Mouse (Mus musculus) heart, embryonic 10.5 days (tissue): Measurements from ENCODE around the gene Trim37. TPM values are rescaled to one million over a fixed set of nuclear protein-coding genes. Genes with fewer than 3 reads are reported as not detected.

Source experiments
- DNase-seq: peaks from one replicate; pipeline ENCODE4 v3.0.0-alpha.2; 2017; ENCODE audit warnings: low spot score
- H3K27ac ChIP-seq: fragments of 300-500 bp; sonication (generic); 2 replicates; pipeline ENCODE4 v1.5.1; 2016; ENCODE audit warnings: mild to moderate bottlenecking
- H3K27me3 ChIP-seq: fragments of 300-500 bp; sonication (generic); 2 replicates; pipeline ENCODE4 v1.6.1; 2016; ENCODE audit warnings: mild to moderate bottlenecking; ENCODE audit not compliant: poor library complexity, insufficient read depth, severe bottlenecking
- H3K36me3 ChIP-seq: fragments of 300-500 bp; sonication (generic); 2 replicates; pipeline ENCODE4 v1.6.1; 2016; ENCODE audit warnings: mild to moderate bottlenecking, moderate library complexity
- H3K4me1 ChIP-seq: fragments of 300-500 bp; sonication (generic); 2 replicates; pipeline ENCODE4 v1.6.1; 2016; ENCODE audit warnings: mild to moderate bottlenecking
- H3K4me3 ChIP-seq: fragments of 300-500 bp; sonication (generic); 2 replicates; pipeline ENCODE4 v1.5.1; 2016; ENCODE audit warnings: mild to moderate bottlenecking, moderate library complexity
- H3K9me3 ChIP-seq: fragments of 300-500 bp; sonication (generic); 2 replicates; pipeline ENCODE4 v1.6.1; 2016; ENCODE audit warnings: mild to moderate bottlenecking, moderate library complexity
- WGBS: fragments of 180-500 bp; shearing (Covaris S2); methylation state at CpG from one replicate; pipeline ENCODE4 v1.1.7; 2016; 5-methylcytosine and 5-hydroxymethylcytosine counted together
- polyA plus RNA-seq: library from polyadenylated mRNA; unstranded; fragments of >200 nt; fragmentation: Nextera tagmentation; extraction: Ambion mirVana; gene quantifications from 2 replicates; pipeline ENCODE4 v1.2.1, GENCODE M21; 2016

Trim37 gene
- polyA plus RNA-seq, result 28.7 and 33.3 TPM in 2 replicates

DNA sequence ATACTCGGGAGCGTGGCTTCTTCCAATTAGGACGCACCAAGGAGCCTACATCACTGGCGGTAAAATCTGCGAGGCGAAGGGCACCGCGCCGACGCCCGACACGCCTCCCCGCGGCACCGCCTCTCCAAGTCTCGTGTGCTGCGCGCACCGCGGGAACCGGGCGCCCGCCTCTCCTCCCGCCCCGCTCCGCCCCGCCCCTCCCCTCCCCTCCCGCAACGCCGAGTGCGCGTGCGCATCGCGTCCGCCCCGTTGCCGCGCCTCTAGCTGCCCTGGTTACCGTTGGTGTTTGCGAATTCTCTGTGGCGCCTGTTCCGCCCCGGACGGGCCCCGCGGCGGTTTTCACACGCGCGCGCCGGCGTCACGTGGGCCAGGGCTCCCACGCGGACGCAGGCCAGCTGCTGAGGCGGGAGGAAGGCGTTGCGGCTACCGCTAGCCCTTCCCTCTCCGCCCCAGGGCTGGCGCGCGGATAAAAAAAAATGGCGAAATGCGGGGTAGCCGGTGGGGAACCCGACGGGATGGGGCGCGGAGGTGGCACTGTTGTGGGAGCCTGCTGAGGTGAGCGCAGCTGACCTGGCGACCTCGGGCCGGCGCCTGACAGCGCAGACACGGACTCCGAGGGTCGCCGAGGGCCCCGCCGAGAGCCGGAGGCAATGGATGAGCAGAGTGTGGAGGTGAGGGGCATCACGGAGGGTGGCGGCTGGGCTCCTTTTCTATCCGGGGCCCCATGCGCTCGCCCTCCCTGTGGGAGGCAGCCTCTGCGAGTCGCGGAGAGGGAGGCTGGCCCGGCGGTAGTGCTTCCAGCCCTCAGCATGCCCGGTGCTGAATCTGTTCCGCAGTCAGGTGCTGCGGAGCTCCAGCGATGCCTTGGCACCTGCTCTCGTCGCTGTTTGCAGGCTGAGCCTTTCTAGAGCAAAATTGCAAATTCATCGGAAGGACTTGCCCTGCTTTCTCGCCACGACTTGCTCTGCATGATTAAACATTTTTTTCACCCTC is at the start of gene Trim37:
Trim37 (plus strand) TSS at position 254 of the 993 bp plus-strand sequence.
- peaks cover 32% of the 10 kb centered on the region for H3K36me3 ChIP-seq
- H3K4me3 ChIP-seq, result peak within 1 kb of the TSS; percentile 98
- no peaks in the 10 kb centered on the region for H3K9me3 ChIP-seq
- WGBS, result under 1% methylated on average over 102 of the region's 105 CpGs
- H3K27me3 ChIP-seq, result no peaks in the 10 kb centered on the region
- peak; percentile 95 for DNase-seq
- H3K27ac ChIP-seq, result peak within 1 kb of the TSS; percentile 96
- H3K4me1 ChIP-seq, result peaks cover 13% of the 10 kb centered on the region

DNA sequence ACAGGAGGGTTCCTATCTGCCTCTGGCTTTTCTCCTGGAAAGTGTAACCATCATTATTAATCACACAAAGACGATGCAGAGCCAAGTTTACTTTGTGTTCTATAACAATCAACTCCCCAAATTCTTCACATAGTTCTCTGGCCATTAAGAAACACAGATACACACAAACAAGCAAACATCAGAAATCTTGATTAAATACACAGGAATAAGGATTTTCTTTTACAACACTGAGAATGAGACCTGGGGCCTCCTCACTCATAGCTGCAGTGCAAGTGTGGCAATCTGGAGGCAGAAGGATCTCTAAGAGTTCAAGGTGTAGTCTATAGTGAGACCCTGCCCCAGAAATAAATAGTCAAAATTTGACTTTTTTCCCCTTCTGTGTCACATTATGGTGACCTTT is 43.2 kb upstream of the Trim37 start:
- 82% methylated on average over 1 of the region's 1 CpGs for WGBS
- no peaks in the 10 kb centered on the region for H3K9me3 ChIP-seq
- no peak overlapping the region for H3K4me3 ChIP-seq
- H3K36me3 ChIP-seq, result peaks cover 60% of the 10 kb centered on the region
- H3K27me3 ChIP-seq, result no peaks in the 10 kb centered on the region
- no peak for DNase-seq
- H3K4me1 ChIP-seq, result peaks cover 26% of the 10 kb centered on the region
- no peak overlapping the region for H3K27ac ChIP-seq

DNA sequence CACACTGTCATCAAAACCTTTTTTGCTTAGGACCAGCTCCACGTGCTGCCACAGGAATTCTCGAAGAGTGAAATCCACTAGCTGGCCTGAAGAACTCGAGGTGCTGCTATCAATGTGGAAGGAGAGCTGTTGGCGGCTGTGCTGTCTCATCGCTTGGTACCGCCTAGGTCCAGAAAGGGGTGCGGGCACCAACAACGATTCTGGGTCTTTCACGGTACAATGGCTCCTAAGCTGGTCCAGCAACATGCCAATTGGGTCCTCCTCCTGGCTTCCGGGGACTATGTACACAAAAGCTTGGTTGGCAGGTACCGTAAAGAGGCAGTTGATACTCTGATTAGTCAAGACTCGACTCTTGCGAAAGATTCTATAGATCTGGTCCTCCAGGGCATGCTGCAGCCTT is 41.4 kb upstream of the Trim37 start:
- Histone ChIP-seq H3K36me3 (peaks cover 50% of the 10 kb centered on the region), H3K27me3 (no peaks in the 10 kb centered on the region), H3K27ac (no peak overlapping the region), H3K4me1 (peaks cover 26% of the 10 kb centered on the region), H3K9me3 (no peaks in the 10 kb centered on the region), H3K4me3 (peak overlapping the region; percentile 96)
- WGBS, result 88% methylated on average over 13 of the region's 13 CpGs
- no peak for DNase-seq

DNA sequence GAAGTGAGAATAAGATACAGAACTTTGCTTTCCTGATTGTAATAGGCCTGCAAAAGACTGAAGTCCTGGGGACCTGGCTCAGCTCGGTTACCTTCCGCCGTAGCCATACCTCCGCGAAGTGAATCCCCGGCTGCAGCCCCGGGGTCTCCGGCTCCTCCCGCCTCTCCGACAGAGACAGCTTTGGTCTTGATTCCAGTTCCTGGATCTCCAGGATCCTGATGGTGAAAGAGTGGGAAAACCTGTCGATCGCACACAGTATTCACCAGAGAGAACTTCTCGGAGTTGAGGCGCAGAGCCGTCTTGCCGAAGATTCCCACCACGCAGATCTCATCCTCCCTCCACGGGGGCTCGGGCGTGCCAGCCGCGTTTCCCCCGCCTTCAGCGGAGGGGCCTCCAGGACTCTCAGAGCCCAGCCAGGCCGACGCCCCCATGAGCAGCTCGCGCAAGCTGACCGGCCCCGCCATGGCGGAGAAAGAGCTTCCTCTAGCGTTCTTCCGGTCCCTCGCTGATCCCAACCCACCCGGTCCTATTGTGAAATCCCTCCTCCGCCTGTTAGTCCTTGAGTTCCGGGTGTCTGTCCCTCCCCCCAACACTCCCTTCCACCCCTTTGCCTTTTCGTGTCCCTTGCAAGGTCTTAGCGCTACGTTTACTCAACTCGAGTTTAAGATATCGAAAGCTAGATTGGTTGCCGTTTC is 40.4 kb upstream of the Trim37 start, which contains the start of gene Smg8:
Smg8 (minus strand) TSS at position 485 of the 695 bp plus-strand sequence.
- Histone ChIP-seq H3K27ac (peak within 1 kb of the TSS; percentile 93), H3K36me3 (peaks cover 50% of the 10 kb centered on the region), H3K4me1 (peaks cover 26% of the 10 kb centered on the region)

DNA sequence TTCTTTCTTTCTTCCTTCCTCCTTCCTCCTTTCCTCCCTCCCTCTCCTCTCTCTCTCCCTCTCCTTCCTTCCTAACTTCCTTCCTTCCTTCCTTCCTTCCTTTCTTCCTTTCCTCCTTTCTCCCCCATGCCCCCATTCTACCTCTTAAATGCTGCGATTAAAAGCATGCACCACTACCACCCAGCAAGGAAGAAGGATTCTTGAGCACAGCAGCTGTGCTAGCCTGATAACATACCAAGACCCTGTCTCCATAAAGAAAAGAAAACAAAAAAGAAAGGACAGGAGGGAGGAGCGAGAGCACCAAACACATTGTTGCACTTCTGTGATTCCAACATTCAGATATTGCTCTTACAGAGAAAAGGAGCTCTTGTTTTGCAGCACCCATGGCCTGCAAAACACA is 39.7 kb upstream of the Trim37 start:
- DNase-seq, result no peak
- WGBS, result 40% methylated on average over 2 of the region's 2 CpGs
- Histone ChIP-seq H3K4me3 (peak overlapping the region; percentile 96), H3K27ac (peak overlapping the region; percentile 93), H3K36me3 (peaks cover 50% of the 10 kb centered on the region), H3K27me3 (no peaks in the 10 kb centered on the region), H3K4me1 (peaks cover 26% of the 10 kb centered on the region), H3K9me3 (no peaks in the 10 kb centered on the region)

More for the DNA sequence above, 40.4 kb upstream of the Trim37 start, which contains the start of gene Smg8:
- Histone ChIP-seq H3K9me3 (no peaks in the 10 kb centered on the region), H3K4me3 (peak within 1 kb of the TSS; percentile 96), H3K27me3 (no peaks in the 10 kb centered on the region)
- WGBS, result 1% methylated on average over 43 of the region's 43 CpGs
- peak; percentile 94 for DNase-seq

DNA sequence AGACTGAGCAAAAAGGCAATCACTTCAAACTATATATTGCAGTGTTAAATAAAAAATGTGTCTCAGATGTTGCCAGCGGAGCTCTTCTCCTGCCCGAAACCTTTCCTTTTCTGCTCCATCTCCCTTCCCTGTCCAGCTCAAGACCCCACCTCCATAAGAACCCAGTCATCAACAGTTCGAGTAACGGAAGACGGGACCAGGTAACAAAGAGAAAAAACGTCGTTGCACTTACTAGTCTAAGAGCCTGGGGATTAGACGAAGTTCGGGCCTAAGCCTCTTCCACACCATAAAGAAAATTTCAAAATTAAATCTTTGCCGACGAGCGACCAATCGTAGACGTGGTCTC is 18.5 kb upstream of the Trim37 start, which contains the start of gene Prr11:
Prr11 (minus strand) TSS at position 300 of the 346 bp plus-strand sequence.
- H3K9me3 ChIP-seq, result no peaks in the 10 kb centered on the region
- H3K4me1 ChIP-seq, result peaks cover 9% of the 10 kb centered on the region; the same call in 1 of the 2 replicates
- H3K27ac ChIP-seq, result peak within 1 kb of the TSS; percentile 98
- no peaks in the 10 kb centered on the region for H3K27me3 ChIP-seq
- DNase-seq, result no peak
- H3K36me3 ChIP-seq, result peaks cover 44% of the 10 kb centered on the region
- 0% methylated on average over 14 of the region's 14 CpGs for WGBS
- peak within 1 kb of the TSS; percentile 84 for H3K4me3 ChIP-seq

DNA sequence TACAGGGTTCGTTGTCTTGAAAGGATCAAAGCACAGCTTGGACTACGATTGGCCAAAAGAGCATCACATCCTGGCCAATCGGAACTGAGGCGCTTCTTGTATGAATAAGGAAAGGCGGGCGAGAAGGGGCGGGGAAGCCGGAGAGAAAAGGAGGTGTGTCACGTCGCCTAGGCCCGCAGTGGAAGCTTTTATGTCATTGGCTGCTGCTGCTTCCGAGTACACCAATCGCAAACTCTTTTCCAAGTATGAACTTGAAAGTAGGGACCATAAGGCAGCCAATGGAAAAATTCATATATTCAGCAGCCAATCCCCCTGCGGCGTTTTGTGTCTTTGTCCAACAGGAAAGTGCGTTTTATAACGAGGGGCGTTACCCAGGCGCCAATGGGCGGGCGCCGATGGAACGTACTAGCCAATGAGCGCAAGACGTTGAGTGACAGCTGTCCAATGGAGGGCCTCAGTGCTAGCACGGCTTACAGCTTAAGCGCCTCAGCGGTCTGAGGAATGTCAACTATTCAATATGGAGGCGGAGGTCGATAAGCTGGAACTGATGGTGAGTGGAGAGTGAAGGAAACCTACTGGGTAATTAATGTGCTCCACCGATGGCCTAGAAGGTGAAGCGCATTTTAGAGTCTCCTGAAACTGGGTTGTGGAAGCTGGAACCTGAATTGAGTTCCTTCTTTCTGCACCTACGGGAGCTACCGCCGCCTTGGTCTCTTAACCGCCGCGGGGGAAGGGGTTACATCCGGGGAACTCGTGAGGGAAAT is 17.9 kb upstream of the Trim37 start, which contains the start of gene Ska2:
Ska2 (plus strand) TSS at position 480 of the 764 bp plus-strand sequence.
- peaks cover 44% of the 10 kb centered on the region for H3K36me3 ChIP-seq
- peak; percentile 100 for DNase-seq
- under 1% methylated on average over 40 of the region's 40 CpGs for WGBS
- H3K27ac ChIP-seq, result peak within 1 kb of the TSS; percentile 98
- peak within 1 kb of the TSS; percentile 84 for H3K4me3 ChIP-seq
- no peaks in the 10 kb centered on the region for H3K9me3 ChIP-seq
- peaks cover 9% of the 10 kb centered on the region; the same call in 1 of the 2 replicates for H3K4me1 ChIP-seq
- H3K27me3 ChIP-seq, result no peaks in the 10 kb centered on the region

DNA sequence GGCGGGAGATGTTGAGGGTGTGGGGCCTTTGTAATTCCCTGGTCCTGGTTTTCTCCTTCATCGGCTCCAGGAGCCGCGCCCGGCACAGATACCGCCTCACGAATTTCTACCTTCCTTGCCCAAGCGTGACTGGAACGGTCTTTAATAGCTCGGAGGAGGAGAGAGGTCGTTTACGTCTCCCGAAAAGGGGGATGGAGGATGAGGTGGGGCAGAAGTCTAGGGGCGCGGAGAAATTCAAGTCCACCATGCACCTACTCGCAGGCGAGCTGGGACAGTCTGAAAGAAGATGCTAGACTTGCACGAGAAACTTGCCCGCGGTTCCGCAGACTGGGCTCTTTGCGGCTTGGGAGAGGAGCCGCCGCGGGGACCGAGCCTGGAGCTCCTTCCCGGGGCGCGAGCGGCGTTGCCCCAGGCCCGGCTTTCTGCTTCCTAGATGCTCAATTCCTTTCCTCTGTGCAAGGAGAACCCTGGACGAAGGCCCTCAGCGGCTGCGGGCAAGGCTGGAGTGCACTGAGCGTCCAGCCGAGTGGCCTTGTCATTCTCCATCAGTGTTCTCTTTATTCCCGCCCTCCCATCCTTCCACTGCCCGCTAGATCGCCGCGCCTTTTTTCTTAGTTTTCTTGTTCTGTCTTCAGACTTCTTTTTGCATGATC is 17.2 kb upstream of the Trim37 start:
- under 1% methylated on average over 42 of the region's 42 CpGs for WGBS
- Histone ChIP-seq H3K27me3 (no peaks in the 10 kb centered on the region), H3K4me3 (peak overlapping the region; percentile 84), H3K36me3 (peaks cover 44% of the 10 kb centered on the region), H3K27ac (peak overlapping the region; percentile 98), H3K4me1 (peaks cover 9% of the 10 kb centered on the region; the same call in 1 of the 2 replicates), H3K9me3 (no peaks in the 10 kb centered on the region)
- DNase-seq, result peak; percentile 78

DNA sequence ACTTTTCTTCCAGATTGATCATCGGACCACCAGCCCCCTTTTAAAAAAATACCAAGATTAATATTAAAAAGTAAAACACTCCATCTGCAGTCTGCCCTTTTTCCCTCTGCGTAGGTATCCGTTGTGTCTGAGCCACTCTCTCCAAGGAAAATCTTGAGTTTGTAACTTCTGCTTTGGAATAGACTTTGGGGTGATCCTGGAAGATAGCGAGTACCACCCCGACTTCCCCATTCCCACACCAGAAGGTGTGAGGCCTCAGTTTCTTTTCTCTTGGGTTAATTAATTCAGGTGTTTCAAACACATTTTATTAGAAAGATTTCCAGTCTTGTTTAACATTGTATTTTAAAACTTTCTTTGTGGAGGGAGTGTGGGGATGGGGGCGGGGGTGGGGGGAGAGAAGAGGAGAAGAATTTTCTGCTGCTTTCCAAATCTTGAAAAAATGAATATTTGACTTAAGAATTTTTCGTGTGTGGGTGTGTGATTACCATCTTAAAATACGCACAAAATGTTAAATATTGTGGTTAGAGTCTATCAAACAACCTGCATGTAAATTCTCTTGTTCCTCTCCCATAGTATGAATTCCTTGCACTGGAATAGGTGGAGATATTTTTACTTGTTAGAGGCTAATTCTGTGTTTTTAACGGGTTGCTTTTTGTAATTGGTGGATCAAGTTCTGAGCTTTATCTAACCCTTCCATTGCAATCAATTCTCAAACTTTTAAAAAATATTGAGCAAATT is 16.5 kb upstream of the Trim37 start:
- Histone ChIP-seq H3K9me3 (no peaks in the 10 kb centered on the region), H3K27me3 (no peaks in the 10 kb centered on the region), H3K4me3 (peak overlapping the region; percentile 84), H3K27ac (peak overlapping the region; percentile 98), H3K36me3 (peaks cover 44% of the 10 kb centered on the region), H3K4me1 (peaks cover 9% of the 10 kb centered on the region; the same call in 1 of the 2 replicates)
- WGBS, result 11% methylated on average over 9 of the region's 9 CpGs
- DNase-seq, result no peak

DNA sequence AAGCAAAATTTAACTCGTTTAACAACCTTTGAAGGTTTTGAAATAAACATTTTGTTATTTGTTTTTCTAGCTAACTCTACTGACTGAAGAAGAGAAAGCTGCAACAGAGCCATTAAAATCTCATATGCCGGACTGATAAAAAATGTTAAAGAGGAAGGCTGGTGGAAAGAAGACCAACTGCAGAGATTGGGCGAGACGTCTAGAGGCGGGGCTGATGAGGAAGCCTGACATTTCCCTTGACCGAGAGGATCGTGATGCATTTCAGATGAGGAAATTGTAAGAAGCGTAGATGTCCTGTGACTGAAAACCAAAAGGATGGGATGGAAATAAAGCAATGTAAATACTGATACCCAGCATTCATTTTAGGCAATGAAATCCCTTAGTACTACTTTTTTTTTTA is 5.0 kb upstream of the Trim37 start:
- H3K4me1 ChIP-seq, result peaks cover 8% of the 10 kb centered on the region
- H3K36me3 ChIP-seq, result peaks cover 71% of the 10 kb centered on the region
- no peaks in the 10 kb centered on the region for H3K9me3 ChIP-seq
- H3K27ac ChIP-seq, result no peak overlapping the region
- no peak overlapping the region for H3K4me3 ChIP-seq
- DNase-seq, result no peak
- WGBS, result 86% methylated on average over 8 of the region's 8 CpGs
- no peaks in the 10 kb centered on the region for H3K27me3 ChIP-seq

DNA sequence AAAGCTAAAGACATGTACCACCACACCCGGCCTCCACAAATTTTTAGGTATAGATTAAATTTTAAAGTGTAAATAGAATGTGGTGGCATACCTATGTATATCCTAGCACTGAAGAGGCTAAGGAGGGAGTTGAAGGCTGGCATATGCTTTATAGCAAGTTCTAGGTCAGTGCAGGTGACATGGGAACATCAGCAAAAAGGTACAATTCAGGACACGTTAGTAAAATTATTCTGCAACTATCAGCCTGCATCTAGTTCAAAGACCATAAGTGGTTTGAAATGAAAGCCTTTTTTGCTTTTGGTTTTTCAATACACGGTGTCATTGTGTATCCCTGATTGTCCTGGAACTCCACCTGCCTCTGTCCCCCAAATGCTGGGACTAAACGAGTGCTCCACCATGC is 1.3 kb upstream of the Trim37 start:
- H3K27ac ChIP-seq, result no peak overlapping the region
- 64% methylated on average over 4 of the region's 4 CpGs for WGBS
- H3K27me3 ChIP-seq, result no peaks in the 10 kb centered on the region
- peaks cover 43% of the 10 kb centered on the region for H3K36me3 ChIP-seq
- no peak for DNase-seq
- H3K4me3 ChIP-seq, result peak overlapping the region; percentile 98; the same call in 1 of the 2 replicates
- H3K9me3 ChIP-seq, result no peaks in the 10 kb centered on the region
- H3K4me1 ChIP-seq, result peaks cover 13% of the 10 kb centered on the region
